Mouse (Mus musculus) heart, postnatal 0 days (tissue): ENCODE measurements around the gene Kdelc1.

Source experiments
- CTCF ChIP-seq: IDR thresholded peaks from 2 replicates; pipeline ENCODE4 v1.5.1; 2016; ENCODE audit warnings: antibody characterized with exemption, control low read depth, low read depth
- EP300 ChIP-seq: IDR thresholded peaks from 2 replicates; pipeline ENCODE4 v1.6.1; 2016; ENCODE audit warnings: antibody characterized with exemption, low read depth

GRCm38 (mm10) chr1:44129929-44130581, 11.4 kb upstream of the Kdelc1 start:
- TF ChIP-seq CTCF (no peak), EP300 (no peak)
